Mouse (Mus musculus): ENCODE results near the gene Galnt17.

GRCm38 (mm10) chr5:130952361-130952760, 355.9 kb downstream of the Galnt17 start:
- TF ChIP-seq CTCF (IDR thresholded peaks at IDR 0.05; ENCODE audit: low read depth) (no peak), EP300 (optimal IDR thresholded peaks at IDR 0.05) (no peak)

Data from stomach, postnatal 0 days (tissue).